Mouse (Mus musculus) frontal cortex, adult (tissue): Measurements from ENCODE around the gene Smok3b.
"Not testable (repeated sequence)": the region's sequence is repeated elsewhere in the genome, so short reads cannot be mapped to it uniquely, and the experiment has no call there.

ENCODE experiments used
- ATAC-seq: cut with Nextera tagmentation; 2 replicates; pipeline ENCODE4 v1.9.2; 2017; ENCODE audit warnings: mild to moderate bottlenecking, moderate library complexity, mixed read lengths; ENCODE audit not compliant: low TSS enrichment

Smok3b gene

DNA sequence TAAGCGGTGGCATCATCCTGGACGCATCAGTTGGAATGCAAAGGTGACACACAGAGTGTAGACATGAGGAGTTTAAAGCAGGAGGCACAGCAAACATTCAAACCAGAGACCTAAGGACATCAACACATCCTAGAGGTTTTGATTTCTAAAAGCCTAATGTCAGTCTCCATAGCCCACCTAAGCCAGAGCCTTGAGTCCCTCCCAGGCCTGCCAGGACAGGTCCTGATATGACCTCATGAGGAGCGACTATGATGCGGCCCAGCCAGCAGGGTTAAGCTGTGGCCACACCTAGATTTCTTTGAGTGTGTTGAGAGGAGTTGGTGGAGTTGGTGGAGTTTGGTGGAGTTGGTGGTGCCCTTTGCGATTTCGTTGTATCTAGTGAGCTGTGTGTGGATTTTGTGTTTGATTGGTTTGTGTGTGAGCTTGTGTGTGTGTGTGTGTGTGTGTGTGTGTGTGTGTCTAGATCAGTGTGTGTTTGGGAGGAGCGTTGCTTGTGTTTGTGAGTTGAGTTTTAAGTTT, at the start of gene Smok3b, which contains the start of gene Smok3a:
TSS of gene Smok3b (plus strand) at position 469 of the 519 bp plus-strand sequence.
TSS of gene Smok3a (plus strand) at position 301 of the 519 bp plus-strand sequence.
- not testable (repeated sequence) for ATAC-seq

DNA sequence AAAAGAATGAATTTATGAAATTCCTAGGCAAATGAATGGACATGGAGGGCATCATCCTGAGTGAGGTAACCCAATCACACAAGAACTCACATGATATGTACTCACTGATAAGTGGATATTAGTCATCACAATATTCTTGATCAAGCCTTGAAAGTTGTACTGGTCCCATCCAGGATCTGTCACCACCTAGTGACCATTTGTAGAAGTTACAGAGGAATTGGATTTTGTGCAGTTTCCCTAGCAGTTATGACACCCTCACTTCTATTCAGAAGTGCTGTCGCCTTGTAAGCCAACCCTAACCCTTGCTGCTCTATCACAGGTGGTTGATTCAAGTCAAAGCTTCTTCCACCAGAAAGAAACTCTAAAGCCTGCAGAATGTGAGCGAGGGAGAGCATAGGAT, 48.1 kb upstream of the Smok3b start:
- ATAC-seq, result no peak

DNA sequence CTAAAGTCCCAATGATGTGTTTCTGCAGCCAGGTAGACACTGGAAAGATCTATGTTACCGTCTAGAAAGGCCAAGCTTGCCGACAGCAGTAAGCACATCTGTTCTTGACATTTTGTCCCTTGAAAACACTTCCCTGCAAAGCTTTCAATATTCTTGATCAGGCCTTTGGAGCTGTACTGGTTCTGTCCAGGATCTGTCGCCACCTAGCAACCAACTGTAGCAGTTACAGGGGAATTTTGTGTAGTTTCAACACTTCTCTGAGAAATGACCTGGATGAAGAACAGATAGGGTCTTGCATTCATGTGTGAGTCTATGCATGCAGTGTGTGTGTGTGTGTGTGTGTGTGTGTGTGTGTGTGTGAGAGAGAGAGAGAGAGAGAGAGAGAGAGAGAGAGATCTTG, 47.5 kb upstream of the Smok3b start:
- ATAC-seq, result no peak

DNA sequence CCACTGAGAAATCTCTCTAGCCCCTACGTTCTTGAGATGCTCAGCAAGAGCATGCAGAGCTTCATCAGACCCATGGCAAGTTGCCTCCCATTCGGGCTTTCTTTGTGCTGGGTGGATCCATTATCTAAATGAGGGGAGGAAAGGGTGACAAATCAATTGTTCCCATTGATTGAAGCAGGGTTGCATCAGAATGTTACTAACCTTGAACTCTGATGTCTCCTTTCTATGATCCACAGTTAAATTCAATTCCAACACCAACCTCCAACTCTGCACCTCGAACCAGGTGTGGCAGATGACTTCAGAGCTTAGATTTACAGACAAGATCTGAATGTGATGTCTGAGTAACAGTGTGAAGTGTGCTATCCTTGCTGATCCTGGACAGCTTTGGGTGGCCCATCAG, 46.5 kb upstream of the Smok3b start:
- no peak for ATAC-seq

DNA sequence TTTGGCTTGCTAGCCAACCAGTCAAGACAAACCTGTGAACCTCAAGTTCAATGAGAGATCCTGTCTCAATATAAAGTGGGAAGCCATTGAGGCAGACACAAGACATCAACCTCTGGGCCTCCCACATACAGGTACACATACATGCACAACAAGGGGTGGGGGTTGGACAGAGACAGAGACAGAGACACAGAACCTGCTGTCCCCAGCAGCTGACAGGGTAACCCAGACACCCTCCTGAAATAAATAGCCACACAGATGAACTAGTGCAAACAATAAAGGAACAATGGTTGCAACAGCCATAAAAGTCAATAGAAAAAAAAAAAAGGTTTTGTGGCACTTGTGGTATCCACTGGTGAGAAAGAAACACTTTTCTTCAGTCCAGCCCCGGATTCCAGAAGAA, 45.8 kb upstream of the Smok3b start:
- no peak for ATAC-seq

DNA sequence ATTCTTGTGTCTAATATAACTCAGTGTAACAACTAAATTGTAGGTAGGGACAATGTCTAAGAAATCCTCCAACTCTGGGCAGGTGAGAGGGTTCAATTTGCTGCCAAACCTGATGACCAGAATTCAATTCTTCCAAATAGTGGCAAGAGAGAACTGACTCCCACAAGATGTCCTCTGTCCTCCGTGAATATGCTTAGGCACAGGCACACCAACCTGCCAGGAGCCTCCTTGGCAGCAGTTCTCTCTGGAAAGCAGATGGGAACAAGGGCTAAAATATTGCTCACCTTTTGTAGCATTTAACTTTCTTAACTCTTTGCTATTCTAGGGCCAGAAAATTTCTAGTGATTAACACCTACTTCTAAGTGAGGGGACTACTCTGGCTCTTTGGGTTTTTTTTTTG, 43.9 kb upstream of the Smok3b start:
- no peak for ATAC-seq

DNA sequence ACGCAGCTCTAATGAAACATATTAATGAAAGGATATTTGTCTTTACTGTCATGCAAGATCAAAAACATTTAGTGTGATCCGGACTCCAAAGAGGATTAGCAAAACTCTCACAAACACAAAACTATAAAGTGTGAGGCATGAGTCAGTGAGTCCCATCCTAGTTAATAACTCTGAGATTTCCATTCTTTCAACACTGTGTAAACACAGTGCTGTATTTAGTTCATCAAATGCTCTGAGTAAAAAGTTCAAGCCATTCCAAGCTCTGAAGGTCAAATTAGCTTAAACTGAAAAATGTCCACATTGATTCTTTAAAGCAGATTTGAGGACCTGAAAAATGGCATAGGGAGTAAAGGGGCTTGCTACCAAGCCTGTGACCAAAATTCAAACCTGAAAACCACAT, 42.1 kb upstream of the Smok3b start:
- ATAC-seq, result no peak

DNA sequence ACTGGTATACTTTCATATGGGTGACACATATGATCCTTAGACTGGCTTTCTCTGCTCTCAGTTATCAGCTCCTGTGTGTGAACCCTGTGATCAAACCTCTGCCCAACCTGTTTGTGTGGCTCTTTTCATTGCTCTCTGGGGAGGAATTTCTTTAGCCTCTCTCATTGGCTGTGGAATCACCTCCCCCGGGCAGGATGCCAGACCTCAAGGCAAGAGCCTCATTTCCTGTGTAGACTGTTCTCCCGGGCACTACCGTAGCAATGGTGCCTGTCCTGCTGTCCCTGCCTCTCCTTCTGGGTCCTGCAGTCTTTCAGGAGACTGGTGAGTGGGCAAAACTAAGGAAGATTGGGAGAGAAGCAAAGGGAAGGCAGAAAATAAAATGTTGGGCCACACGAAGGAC, 39.9 kb upstream of the Smok3b start, which contains the start of gene Azgp1:
TSS of gene Azgp1 (plus strand) at position 221 of the 400 bp plus-strand sequence.
- no peak for ATAC-seq

DNA sequence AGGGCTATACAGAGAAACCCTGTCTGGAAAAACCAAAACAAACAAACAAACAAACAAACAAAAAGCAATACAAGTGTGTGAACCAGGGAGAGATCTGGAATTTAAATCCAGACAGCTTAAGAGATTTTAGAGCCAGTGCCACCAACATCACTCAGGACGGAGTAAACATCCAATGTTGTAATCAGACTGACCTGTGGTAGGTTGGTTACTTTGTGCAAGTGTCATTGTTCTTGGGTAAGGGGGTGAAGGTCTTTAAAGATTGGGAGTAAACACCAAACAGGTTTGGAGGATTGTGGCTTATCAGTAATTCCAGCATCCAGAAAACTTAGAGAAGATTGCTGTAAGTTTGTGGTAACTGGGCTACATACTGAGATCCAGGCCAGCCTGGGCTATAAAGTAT, 34.9 kb upstream of the Smok3b start:
- ATAC-seq, result no peak

DNA sequence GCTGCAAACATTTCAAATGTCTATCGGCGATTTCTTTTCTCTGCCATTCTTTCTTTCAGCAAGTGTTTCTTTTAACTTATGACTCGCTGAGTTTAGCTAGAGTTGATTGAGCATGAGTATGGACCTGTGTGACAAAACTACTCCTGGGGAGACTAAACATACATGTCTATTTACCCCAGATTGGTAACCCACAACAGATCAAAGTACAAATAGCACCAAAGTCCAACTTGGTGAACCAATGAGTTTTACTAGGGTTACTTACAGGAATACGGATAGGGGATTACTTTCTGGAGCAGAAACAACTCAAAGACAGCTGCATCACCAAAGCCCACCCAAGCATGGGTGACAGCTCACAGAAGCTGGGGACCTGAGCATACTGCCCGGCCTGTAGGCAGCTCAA, 11.8 kb upstream of the Smok3b start:
- ATAC-seq, result no peak

DNA sequence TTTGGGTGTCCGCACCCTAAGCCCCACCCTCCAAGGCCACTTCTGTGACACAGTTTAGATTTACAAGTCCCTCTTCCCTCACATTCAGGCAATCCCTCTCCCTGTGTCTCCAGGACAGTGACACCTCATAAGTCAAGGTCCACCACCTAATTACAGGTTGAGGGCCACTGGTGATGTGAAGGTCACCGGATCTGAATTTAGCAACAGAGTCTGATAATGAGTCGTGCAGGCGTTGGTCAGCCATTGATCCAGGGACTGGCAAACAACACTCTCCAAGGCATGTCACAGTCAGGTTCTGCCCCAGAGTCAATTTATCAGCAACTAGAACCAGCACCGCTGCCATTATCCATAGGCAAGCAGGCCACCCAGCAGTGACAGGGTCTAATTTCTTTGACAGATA, 8.8 kb upstream of the Smok3b start:
- ATAC-seq, result no peak

DNA sequence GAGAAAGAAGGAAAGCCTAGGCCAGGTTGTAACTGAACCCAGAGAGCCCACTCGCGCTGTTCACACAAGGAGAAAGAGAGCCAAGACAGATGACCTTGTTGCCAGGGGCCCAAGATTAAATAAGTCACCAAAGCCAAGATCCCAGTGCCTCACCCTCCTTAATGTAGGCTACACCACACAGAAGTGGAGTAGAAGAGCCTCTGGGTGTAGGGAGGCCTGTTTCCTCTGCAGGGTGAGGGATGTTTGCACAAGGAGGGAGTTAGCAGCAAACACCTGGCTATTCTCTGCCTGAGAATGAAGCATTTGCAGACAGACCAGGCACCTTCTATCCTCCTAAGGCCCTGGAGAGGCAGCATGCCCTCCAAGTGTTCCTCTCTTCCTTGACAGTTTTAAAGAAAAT, 4.7 kb upstream of the Smok3b start:
- no peak for ATAC-seq

DNA sequence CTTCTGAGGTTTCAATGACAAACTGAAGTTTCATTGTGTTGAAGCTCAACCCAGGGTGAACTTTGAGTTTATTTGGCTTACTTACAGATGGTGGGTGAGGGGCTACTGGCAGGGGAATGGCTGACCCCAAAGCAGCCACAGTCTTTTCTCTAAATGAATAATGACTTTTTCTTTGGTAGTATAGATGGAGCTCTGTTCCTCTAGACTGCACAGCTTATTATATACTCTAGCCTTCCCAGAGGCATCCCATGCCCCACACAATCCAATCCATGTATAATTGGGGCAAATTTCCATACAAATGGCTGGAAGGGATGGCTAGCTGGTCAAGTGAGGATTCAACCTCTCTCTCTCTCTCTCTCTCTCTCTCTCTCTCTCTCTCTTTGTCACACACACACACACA, 4.2 kb upstream of the Smok3b start:
- ATAC-seq, result no peak

DNA sequence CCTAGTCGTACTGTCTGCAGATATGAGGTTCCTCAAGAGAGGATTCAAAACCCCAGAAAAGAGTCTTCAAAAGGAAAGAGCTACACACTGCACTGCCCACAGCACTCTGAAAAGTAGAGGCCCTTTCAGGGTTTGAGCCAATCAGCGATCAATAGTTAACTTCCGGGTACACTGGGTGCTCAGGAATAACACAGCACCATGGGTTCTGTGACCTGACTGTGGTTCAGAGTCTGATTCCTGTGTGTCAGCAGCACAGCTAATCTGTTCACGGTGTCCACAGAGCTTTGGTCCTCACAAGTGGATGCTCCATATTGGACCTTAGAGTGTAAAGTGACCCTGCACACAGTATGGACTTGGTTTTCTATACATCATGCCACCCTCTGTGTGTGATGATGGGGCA, 1.7 kb upstream of the Smok3b start:
- ATAC-seq, result not testable (repeated sequence)

DNA sequence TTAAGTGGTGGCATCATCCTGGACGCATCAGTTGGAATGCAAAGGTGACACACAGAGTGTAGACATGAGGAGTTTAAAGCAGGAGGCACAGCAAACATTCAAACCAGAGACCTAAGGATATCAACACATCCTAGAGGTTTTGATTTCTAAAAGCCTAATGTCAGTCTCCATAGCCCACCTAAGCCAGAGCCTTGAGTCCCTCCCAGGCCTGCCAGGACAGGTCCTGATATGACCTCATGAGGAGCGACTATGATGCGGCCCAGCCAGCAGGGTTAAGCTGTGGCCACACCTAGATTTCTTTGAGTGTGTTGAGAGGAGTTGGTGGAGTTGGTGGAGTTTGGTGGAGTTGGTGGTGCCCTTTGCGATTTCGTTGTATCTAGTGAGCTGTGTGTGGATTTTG, 31.7 kb downstream of the Smok3b start, which contains the start of gene Smok3c:
TSS of gene Smok3c (plus strand) at position 301 of the 400 bp plus-strand sequence.
- not testable (repeated sequence) for ATAC-seq

DNA sequence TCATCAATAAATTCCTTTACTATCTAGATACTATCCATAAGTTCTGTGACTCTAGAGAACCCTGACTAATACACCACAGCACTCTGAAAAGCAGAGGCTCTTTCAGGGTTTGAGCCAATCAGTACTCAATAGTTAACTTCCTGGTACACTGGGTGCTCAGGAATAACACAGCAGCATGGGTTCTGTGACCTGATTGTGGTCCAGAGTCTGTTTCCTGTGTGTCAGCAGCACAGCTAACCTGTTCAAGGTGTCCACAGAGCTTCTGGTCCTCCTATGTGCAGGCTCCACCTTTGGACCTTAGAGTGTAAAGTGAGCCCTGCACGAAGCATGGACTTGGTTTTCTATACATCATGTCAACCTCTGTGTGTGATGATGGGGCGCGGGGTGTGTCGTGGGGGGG, 52.6 kb downstream of the Smok3b start:
- ATAC-seq, result no peak

DNA sequence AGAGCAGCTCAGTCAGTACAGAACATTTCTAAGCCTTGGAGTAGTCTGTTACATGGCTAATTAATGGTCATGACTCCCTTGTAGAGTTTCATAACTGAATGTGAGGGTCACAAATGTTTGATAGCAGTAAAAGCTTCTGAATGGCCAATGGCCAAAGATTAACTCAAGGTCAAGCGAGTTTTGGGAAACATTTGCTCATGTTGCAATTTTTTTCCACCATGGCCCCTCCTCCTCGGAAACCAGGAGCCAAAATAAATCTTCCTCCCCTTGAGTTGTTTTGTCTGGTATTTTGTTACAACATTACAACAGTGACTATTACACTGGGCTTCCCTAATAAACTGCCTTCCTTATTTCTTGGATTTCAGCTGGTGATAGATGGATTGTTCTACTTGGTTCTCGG, 54.5 kb downstream of the Smok3b start:
- no peak for ATAC-seq

DNA sequence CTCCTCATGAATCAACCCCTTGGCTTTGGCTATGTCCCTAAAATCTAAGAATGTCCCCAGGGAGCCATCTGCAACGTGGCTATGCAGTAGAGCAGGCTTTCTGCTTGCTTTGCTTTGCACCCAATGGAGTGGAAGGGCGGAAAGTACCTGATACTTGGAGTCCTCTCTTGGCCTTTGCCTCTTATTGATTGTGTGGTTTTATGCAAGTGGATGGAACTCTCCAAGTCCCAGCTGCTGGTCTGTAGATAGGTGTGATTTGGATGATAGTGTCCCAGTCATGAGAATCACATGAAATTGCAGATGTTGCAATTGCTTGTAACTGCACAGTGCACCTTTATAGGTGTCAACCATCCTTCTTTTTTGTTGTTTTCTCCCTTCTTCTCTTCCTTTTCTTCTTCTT, 54.9 kb downstream of the Smok3b start:
- ATAC-seq, result no peak

DNA sequence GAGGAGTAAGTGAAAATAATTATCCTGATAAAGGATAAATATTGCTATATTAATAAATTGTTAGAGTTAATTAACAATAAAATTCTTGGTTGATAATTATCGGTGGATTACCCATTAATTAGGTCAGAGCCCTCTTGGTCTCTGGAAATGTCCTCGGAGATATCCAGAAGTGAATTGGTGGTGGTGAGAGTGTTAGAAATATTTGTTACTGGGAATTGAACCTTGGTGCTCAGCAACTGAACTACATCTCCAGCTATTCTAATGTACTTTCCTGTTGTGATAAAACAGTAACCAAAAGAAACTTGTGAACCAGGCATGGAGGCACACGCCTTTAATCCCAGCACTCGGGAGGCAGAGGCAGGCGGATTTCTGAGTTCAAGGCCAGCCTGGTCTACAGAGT, 59.2 kb downstream of the Smok3b start:
- ATAC-seq, result no peak

DNA sequence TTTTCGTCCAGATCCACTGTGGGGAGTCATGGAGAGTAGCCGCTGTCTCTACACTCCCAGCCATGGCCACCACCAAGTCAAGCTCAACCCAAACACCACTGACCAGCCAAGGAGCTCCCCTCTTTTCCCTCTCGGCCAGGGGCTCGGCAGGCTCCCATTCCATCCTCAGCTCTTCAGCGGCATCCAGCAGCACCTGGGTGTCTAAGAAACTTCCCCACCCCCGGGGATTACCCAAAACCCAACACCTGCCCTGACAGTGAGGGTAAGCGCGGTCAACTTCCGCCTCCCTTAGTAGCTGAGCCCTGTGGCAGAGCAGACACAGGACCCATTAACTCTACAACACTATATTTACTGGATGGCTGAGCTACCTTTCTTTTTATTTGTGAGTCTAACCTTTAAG, 60.2 kb downstream of the Smok3b start:
- ATAC-seq, result no peak

DNA sequence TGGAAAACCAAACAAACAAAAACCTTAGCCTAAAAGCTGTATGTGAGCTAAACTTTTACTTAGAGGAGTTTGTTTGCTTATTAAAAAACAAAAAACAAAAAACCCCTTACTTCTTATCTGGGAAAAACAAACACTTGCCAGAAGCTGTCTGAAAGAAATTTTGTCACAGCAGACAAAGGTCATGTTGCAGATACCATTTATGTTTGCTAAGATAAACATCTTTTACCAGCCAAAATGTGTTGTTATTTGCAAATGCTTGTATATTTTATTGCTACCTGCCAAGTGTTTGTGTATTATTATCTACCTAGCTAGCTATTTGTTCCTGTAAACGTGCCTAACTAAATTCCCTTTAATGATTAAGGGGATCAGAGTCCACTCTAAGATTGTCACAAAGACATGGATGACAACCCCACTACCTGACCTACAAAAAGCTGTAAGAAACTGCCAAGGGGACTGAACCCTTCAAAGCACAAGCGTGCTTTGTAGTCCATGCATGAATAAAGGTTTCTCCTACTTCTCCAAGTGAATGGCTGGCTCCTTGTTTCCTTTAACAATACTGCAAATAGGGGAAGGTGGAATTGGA, 62.2 kb downstream of the Smok3b start:
- ATAC-seq, result no peak

DNA sequence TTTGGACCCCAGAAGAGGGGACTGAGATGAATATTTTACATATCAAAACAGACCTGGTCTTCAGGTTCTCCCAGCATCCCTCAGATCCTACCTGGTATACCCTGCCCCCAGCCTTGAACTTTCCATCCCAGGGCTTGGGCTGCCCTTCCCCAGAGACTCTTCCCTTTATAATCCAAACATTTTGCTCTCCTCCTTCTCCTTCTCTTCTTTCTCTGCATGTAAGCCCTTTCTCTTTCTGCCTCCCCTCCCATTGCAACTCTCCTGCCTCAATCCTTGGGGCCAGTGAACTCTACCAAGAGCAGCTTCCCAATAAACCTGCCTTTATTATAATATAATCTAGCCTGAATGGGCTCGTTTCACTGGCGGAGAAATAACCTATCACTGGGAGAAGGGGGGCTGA, 62.7 kb downstream of the Smok3b start:
- no peak for ATAC-seq

DNA sequence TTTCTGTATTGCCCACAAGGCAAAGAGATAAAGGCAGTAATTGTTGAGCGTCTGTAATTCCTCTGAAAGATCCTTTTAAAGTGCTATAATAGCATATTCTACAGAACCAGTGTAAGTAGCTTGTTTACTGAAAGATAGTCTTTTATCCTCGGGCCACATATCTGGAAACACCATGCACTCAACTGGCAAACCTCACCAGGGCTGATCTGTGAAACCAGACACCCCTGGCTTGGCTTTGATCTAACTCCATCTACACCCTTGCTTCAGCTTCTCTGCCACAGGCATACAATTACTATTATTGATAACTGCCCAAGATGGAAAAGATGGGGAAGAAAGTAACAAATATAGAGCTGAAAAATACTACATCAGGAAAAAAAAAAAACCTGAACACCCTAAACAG, 63.3 kb downstream of the Smok3b start:
- peak; percentile 9; the same call in 1 of the 2 replicates for ATAC-seq

DNA sequence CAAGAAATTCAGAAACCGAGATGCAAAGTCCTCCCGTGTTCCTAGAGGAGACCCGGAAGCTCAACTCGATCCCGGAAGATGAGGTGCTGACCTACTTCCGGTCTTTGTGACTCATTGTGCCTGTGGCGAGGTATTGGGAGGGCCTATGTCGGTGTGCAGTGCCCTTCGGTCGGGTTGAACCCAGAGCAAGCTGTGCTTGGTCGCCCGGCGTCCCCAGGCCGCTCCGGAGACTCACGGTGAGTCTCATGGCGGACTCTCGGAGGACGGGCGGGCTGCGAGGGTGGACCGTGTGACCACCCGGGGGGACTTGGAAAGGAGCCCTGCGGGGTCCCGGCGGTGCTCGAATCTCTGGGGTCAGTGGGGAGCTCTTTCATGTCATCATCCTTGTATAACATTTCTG, 63.8 kb downstream of the Smok3b start, which contains the start of gene Zkscan1:
TSS of gene Zkscan1 (plus strand) at position 89 of the 400 bp plus-strand sequence.
- peak; percentile 100 for ATAC-seq
